Mouse (Mus musculus) heart, adult 2 months (tissue): ENCODE data around the gene Mrps2. TPM values are rescaled to one million over a fixed set of nuclear protein-coding genes. Genes with fewer than 3 reads are reported as not detected.

ENCODE experiments used
- DNase-seq, 2 experiments: peaks; one replicate each; pipeline ENCODE4 v3.0.0; 2021
- H3K27ac ChIP-seq: fragments of 200-600 bp; 2 replicates; pipeline ENCODE4 v1.8.1; 2022
- H3K27me3 ChIP-seq: fragments of 200-500 bp; 2 replicates; pipeline ENCODE4 v1.6.1; 2012; ENCODE audit warnings: mild to moderate bottlenecking, low read length, inconsistent platforms, mixed read lengths; ENCODE audit not compliant: control insufficient read depth, insufficient read depth
- H3K36me3 ChIP-seq: fragments of 200-500 bp; 2 replicates; pipeline ENCODE4 v1.6.1; 2012; ENCODE audit warnings: low read length, inconsistent platforms; ENCODE audit not compliant: control insufficient read depth, insufficient read depth
- H3K4me1 ChIP-seq: fragments of 200-500 bp; 2 replicates; pipeline ENCODE4 v1.6.1; 2011; ENCODE audit warnings: low read length; ENCODE audit not compliant: control insufficient read depth, insufficient read depth
- H3K4me3 ChIP-seq: fragments of 200-600 bp; 2 replicates; pipeline ENCODE4 v1.8.1; 2022
- H3K79me2 ChIP-seq: fragments of 200-500 bp; replicated peaks from 2 replicates; pipeline ENCODE4 v1.6.1; 2012; ENCODE audit warnings: mild to moderate bottlenecking, inconsistent platforms, low read length, moderate library complexity, mixed read lengths; ENCODE audit not compliant: control insufficient read depth, insufficient read depth
- H3K9ac ChIP-seq: fragments of 200-500 bp; 2 replicates; pipeline ENCODE4 v1.6.1; 2012; ENCODE audit warnings: low read depth, mild to moderate bottlenecking, control low read depth, inconsistent platforms, low read length, mixed read lengths
- CTCF ChIP-seq: fragments of 200-600 bp; IDR thresholded peaks from 2 replicates; pipeline ENCODE4 v1.8.1; 2022; ENCODE audit warnings: antibody characterized with exemption, mild to moderate bottlenecking, moderate library complexity
- EP300 ChIP-seq: fragments of 200-500 bp; IDR thresholded peaks from 2 replicates; pipeline ENCODE4 v1.6.1; 2011; ENCODE audit warnings: low read depth, low read length, control low read depth; ENCODE audit not compliant: insufficient read depth
- POLR2A ChIP-seq: fragments of 200-500 bp; IDR thresholded peaks from 2 replicates; pipeline ENCODE4 v1.6.1; 2011; ENCODE audit warnings: mild to moderate bottlenecking, low read depth, low read length, control low read depth; ENCODE audit not compliant: insufficient read depth
- WGBS: fragments of 180-500 bp; shearing (Covaris S2); methylation state at CpG from one replicate; pipeline ENCODE4 v1.1.7; 2018; 5-methylcytosine and 5-hydroxymethylcytosine counted together
- intact Hi-C: fragments of 180-260 bp; cut with DNase I; formaldehyde crosslinking; loops from one replicate; pipeline ENCODE4 v1.15.1; 2025
- polyA plus RNA-seq: library from polyadenylated mRNA; depleted of rRNA; stranded (reverse); fragments of >200 nt; gene quantifications from 2 replicates; pipeline ENCODE4 v1.2.3, GENCODE M21; 2012
- total RNA-seq, 2 experiments: library from RNA; stranded (reverse); gene quantifications; 2 replicates each; pipeline ENCODE4 v1.2.3; 2021

Gene Mrps2
- total and polyA plus RNA-seq, 3 experiments = 42.1 to 47.8 (median 43.0) TPM

DNA sequence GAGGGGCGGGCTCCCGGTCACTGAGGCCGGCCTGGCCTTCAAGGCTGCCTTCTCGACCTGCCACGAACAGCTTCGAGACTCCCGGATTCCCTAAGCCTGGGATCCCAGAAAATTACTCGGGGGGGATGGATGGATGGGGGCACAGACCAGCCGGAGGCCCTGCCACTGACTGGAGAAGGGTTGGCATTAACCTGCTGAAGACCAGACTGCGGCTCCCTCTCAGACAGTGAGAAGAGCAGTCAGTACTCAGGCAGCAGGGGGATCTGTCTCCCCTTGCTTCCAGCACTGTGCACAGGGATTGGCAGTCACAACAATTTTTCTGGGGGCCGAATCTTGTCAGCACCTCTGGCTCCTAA is 20.6 kb upstream of the Mrps2 start:
- peak overlapping the region; percentile 57 for H3K4me3 ChIP-seq
- no peak overlapping the region for H3K27ac ChIP-seq
- no peaks in the 10 kb centered on the region for H3K36me3 ChIP-seq
- TF ChIP-seq CTCF = no peak
- TF ChIP-seq POLR2A = no peak
- no peak for TF ChIP-seq EP300
- DNase-seq = no peak
- intact Hi-C loops = no loop called here
- H3K27me3 ChIP-seq = peaks cover 2% of the 10 kb centered on the region
- no peaks in the 10 kb centered on the region for H3K79me2 ChIP-seq
- no peaks in the 10 kb centered on the region; the same call in 1 of the 2 replicates for H3K4me1 ChIP-seq
- peak overlapping the region; percentile 69 for H3K9ac ChIP-seq
- WGBS = 13% methylated on average over 11 of the region's 11 CpGs

DNA sequence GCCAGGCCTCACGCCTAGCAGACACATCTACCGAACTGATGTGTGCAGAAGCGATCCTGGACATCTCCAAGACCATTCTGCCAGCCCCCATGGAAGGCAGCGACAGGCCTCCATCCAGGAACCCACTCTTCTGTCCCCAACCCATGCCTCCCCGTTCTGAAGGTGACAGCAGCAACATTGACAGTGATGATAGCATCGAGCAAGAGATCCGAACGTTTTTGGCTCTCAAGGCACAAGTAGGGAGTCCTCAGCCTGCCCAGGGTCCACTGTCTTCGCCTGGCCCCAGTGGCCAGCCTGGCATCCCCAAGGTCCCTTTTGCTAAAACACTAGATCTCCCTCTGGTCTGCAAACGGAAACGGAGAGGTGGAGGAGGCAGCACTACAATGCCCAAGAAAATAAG is 16.2 kb upstream of the Mrps2 start:
- no peak for DNase-seq
- H3K4me1 ChIP-seq = no peaks in the 10 kb centered on the region
- H3K27me3 ChIP-seq = no peaks in the 10 kb centered on the region; the same call in 1 of the 2 replicates
- no peak overlapping the region for H3K27ac ChIP-seq
- intact Hi-C loops = no loop called here
- WGBS = 79% methylated on average over 11 of the region's 11 CpGs
- no peak for TF ChIP-seq EP300
- TF ChIP-seq POLR2A = no peak
- TF ChIP-seq CTCF = no peak
- no peak overlapping the region for H3K9ac ChIP-seq
- H3K36me3 ChIP-seq = no peaks in the 10 kb centered on the region
- H3K4me3 ChIP-seq = no peak overlapping the region
- H3K79me2 ChIP-seq = no peaks in the 10 kb centered on the region

DNA sequence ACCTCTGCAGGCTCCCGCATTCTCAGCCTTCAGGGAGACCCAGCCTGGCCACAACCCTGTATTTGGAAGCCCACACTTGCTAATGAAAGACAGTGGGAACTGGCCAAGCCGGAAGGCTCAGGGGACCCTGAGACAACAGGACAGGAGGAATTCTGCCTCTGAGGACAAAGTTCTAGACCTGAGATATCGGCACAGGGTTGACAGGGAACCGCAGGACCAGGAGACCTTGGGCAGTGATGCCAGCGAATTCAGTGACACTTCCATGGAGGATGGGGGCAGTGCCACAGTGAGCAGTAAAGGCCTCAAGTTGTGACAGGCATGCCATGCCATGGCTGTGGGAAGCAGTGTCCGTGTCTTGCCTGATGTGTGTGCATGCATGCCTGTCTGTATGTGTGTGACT is 14.3 kb upstream of the Mrps2 start:
- WGBS = 81% methylated on average over 6 of the region's 6 CpGs
- DNase-seq = no peak

GRCm38 (mm10) chr2:28456616-28457015 is 11.2 kb upstream of the Mrps2 start:
- 76% methylated on average over 1 of the region's 1 CpGs for WGBS
- intact Hi-C loops = no loop called here
- no peak overlapping the region for H3K4me3 ChIP-seq

More for the DNA sequence above, 14.3 kb upstream of the Mrps2 start:
- no peak overlapping the region for H3K27ac ChIP-seq
- no peaks in the 10 kb centered on the region for H3K27me3 ChIP-seq
- H3K79me2 ChIP-seq = no peaks in the 10 kb centered on the region
- no peaks in the 10 kb centered on the region for H3K36me3 ChIP-seq
- no peaks in the 10 kb centered on the region for H3K4me1 ChIP-seq
- no peak overlapping the region for H3K4me3 ChIP-seq
- intact Hi-C loops = no loop called here
- TF ChIP-seq CTCF (no peak), POLR2A (no peak), EP300 (no peak)
- H3K9ac ChIP-seq = no peak overlapping the region

GRCm38 (mm10) chr2:28463919-28464318 is 3.9 kb upstream of the Mrps2 start:
- Histone ChIP-seq H3K36me3 (no peaks in the 10 kb centered on the region), H3K27ac (no peak overlapping the region), H3K4me3 (no peak overlapping the region), H3K9ac (no peak overlapping the region), H3K4me1 (peaks cover 5% of the 10 kb centered on the region), H3K79me2 (no peaks in the 10 kb centered on the region), H3K27me3 (no peaks in the 10 kb centered on the region)
- TF ChIP-seq EP300 (no peak), CTCF (peak; percentile 84)
- intact Hi-C loops = no loop called here
- DNase-seq = peak; percentile 35 to 66
- 39% methylated on average over 3 of the region's 3 CpGs for WGBS

More at GRCm38 (mm10) chr2:28456616-28457015, 11.2 kb upstream of the Mrps2 start:
- H3K36me3 ChIP-seq = no peaks in the 10 kb centered on the region
- H3K27ac ChIP-seq = no peak overlapping the region
- no peaks in the 10 kb centered on the region for H3K79me2 ChIP-seq
- no peaks in the 10 kb centered on the region for H3K27me3 ChIP-seq
- no peaks in the 10 kb centered on the region for H3K4me1 ChIP-seq
- no peak overlapping the region for H3K9ac ChIP-seq
- DNase-seq = no peak
- no peak for TF ChIP-seq POLR2A
- TF ChIP-seq CTCF = no peak
- no peak for TF ChIP-seq EP300

DNA sequence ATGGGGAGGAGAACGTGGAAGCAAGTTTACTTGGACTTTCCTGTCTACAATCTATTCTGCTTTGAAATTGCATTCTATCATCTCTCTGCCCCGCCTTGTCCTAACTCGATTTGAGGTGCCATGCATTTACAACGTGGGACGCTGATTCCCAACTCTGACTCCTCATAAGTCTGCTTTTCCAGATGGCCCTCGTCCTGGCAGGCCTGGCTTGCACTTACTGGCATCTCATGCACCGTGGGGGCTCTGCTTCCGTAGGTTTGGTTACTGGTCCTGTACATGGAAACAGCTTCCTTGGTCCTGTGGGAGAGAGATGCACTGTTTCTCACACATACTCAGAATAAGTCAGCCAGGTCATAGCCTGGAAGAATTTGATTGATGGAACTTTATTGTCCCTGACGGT is 2.9 kb upstream of the Mrps2 start:
- no peak overlapping the region for H3K27ac ChIP-seq
- intact Hi-C loops = no loop called here
- no peak for TF ChIP-seq EP300
- TF ChIP-seq CTCF = no peak
- TF ChIP-seq POLR2A = no peak

More for the DNA sequence above, 2.9 kb upstream of the Mrps2 start:
- Histone ChIP-seq H3K27me3 (no peaks in the 10 kb centered on the region), H3K4me1 (peaks cover 5% of the 10 kb centered on the region), H3K4me3 (no peak overlapping the region), H3K79me2 (no peaks in the 10 kb centered on the region), H3K36me3 (no peaks in the 10 kb centered on the region), H3K9ac (no peak overlapping the region)
- no peak for DNase-seq
- WGBS = 81% methylated on average over 9 of the region's 9 CpGs
